Mouse (Mus musculus) retina, postnatal 1 day (tissue): ENCODE data around the gene Tnmd.

Experiments used
- DNase-seq: peaks from one replicate; pipeline ENCODE4 v3.0.0-alpha.2; 2012

Tnmd gene

GRCm38 (mm10) chrX:133850680-133851079 is at the start of gene Tnmd:
Tnmd (plus strand) TSS chrX:133850980.
- no peak for DNase-seq

GRCm38 (mm10) chrX:133853637-133854036 is 2.9 kb downstream of the Tnmd start:
- DNase-seq = no peak

- no peak for DNase-seq
Measured at GRCm38 (mm10) chrX:133869743-133870142, 19.0 kb downstream of the Tnmd start.

- DNase-seq = no peak
Measured at GRCm38 (mm10) chrX:133887308-133887707, 36.5 kb downstream of the Tnmd start.

- DNase-seq = no peak
Measured at GRCm38 (mm10) chrX:133888111-133888510, 37.3 kb downstream of the Tnmd start.

- DNase-seq = peak; percentile 91
Measured at GRCm38 (mm10) chrX:133898014-133898542, 47.3 kb downstream of the Tnmd start, which contains the start of gene Tspan6. Tspan6 (minus strand) TSS chrX:133898429.

GRCm38 (mm10) chrX:133908261-133908660 is 57.5 kb downstream of the Tnmd start, which contains the start of gene Srpx2:
Srpx2 (plus strand) TSS chrX:133908426.
- no peak for DNase-seq

GRCm38 (mm10) chrX:133911397-133912103 is 60.8 kb downstream of the Tnmd start:
- no peak for DNase-seq

GRCm38 (mm10) chrX:133913006-133913405 is 62.2 kb downstream of the Tnmd start:
- no peak for DNase-seq

- no peak for DNase-seq
Measured at GRCm38 (mm10) chrX:133914219-133914618, 63.4 kb downstream of the Tnmd start.
